Mouse (Mus musculus): ENCODE results near the gene Smim5.
A peak's percentile ranks its signal among the peaks of the same experiment; 100 is the strongest.
"Not testable (repeated sequence)": the region's sequence is repeated elsewhere in the genome, so short reads cannot be mapped to it uniquely, and the experiment has no call there.

The Smim5 gene

DNA sequence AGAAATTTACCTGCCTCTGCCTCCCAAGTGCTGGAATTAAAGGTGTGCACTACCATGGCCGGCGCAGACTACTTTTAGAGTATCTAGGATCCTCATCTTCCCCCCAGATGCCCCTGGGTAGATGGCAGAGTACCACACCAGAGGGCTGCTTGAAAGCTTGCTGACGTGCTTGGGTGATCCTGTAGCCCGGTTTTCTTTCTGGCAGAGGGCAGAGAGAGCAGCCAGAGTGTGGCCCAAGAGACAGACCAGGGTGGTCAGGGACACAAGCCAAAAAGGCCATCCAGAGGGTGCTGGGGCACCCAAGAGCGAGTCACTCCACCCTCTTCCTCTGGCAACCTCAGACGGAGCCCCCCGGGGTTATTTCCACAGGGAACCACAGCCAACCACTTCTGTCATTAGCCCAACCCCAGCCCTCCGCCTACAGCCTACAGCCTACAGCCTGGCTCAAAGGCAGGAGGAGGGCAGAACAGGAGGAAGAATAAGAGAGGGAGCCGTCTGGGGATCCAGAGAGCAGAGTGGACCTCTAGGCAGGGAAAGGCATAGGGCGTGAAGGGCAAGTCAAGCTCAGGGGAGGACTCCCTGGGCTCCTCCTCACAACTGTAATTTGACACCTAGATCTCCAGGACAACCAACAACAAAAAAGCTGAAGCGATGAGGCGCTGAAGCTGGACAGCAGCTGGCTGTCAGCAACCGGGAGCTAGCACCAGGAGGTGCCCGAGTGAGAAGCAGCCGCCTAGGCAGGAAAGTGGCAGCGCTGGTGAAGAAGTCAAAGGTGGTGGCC, at the start of gene Smim5:
Smim5 (plus strand) TSS at position 481 of the 781 bp plus-strand sequence.
- peak; percentile 80 to 82 for DNase-seq (ENCODE audit: low spot score in 2 of 2)

DNA sequence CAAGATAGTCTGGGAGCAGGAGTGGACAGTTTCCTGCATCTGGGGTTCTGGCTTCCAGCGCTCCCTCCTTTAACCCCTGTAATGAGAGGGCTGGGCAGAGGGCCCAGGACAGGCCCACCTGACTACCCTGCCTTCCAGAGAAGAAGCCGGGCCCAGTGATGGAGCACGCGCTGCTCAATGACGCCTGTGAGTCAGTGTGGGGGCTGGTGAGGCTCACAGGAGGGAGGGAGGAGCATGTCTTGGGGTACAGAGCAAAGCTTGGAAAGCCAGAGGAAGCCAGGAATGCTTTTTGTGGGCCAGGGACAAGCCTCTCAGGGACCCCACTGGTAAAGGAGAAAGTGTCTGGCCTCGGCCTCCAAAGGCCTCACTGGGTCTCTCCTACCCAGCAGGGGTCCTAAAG, 45.1 kb upstream of the Smim5 start:
- no peak for DNase-seq (ENCODE audit: low spot score in 2 of 2)

DNA sequence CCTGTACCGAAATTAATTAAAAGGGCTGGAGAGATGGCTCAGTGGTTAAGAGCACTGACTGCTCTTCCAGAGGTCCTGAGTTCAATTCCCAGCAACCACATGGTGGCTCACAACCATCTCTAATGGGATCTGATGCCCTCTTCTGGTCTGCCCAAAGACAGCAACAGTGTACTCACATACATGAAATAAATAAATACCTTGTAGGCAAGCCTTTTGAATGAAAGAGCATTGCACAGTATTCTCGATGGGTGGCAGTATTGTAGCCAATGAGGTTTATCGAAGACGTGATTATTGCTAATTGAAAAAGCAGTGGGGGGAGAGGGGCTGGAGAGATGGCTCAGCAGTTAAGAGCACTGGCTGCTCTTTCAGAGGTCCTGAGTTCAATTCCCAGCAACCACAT, 42.6 kb upstream of the Smim5 start:
- DNase-seq (ENCODE audit: low spot score in 2 of 2), result not testable (repeated sequence)

DNA sequence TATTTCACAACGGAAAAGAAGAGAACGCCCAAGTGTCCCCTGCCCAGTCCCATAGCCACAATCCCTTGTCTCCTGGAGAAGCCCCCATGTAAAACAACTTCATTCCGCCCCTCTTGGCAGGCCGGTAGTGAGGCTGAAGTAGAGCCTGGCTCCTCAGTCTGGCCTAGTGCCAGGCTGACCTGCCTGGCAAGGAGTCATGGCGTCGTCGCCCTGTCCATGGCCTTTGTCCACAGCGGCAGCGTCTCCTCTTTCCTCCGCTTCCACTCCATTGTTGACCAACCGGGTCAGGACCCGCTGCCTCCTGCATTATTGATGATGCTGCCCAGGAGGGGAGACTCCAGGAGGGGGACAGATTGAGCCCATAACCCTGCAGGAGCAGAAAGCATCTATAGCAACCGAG, 41.8 kb upstream of the Smim5 start:
- no peak for DNase-seq (ENCODE audit: low spot score in 2 of 2)

DNA sequence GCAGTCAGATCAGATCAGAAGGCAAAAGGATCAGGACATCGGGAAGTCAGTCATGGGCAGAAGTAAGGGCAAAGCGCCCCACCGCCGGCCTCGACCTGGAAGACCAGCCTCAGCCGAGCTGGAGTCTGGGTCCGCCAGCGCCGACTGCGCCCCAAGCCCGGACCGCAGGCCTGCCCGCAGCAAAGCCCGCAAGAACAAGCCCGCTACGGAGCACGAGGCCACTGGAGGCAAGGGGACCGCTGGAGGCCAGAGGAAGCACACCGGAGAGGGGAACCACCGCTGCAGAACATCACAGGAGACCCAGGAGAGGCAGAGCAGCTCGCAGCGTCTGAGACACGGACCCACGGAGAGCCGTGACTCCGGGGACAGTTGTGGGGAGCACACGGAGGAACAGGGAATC, 41.4 kb upstream of the Smim5 start, which contains the start of gene Myo15b:
Myo15b (plus strand) TSS at position 53 of the 400 bp plus-strand sequence.
- no peak for DNase-seq (ENCODE audit: low spot score in 2 of 2)

DNA sequence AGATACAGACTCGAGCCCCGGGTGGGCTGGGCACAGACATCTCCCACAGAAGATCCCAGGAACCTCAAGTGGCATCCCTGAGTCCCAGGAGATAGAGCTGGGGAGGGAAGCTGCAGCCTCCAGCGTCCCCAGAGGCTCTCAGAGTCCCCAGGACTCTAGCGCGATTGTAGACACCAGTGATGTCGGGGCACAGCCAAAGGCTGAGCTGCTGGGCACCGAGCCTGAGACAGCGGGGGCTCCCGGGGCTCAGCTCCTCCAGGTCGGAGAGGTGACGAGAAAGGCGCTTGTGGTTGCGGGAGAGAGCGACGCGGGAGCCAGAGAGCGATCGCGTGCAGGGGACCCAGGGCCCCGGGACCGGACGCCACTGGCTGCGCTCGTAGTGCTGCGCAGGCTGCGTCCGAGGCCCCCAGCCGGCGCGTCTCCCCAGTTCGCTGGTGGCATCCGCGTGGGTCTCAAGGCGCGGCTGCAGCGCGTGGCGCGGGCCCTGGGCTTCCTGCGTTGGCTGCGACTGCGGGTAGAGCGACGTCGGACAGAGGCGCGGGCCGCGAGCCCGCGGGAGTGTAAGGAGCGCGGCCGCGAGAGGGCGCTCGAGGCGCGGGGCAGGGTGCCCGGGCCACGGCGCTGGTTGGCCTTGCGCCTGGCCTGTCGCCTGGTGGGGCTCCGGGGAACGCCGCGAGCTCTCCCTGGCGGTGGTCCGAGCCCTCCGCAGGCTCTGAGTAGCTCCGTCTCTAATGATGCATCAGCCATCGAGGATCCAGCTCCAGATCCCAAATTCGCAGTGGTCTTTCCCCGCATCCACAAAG, 40.4 kb upstream of the Smim5 start:
- DNase-seq (ENCODE audit: low spot score in 2 of 2), result peak; percentile 77 to 85

DNA sequence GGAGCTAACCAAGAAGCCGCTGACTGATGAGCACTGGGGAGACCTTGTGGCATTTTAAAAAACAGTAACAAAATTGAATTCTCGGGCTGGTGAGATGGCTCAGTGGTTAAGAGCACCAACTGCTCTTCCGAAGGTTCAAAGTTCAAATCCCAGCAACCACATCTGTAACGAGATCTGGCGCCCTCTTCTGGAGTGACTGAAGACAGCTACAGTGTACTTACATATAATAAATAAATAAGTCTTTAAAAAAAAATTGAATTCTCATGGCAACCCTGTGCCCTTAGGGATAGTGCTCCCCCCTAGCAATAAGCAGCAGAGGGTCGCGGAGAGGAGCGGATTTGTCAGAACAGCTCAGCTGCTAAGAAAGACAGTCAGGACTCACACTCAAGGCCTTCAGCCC, 35.9 kb upstream of the Smim5 start:
- no peak for DNase-seq (ENCODE audit: low spot score in 2 of 2)

DNA sequence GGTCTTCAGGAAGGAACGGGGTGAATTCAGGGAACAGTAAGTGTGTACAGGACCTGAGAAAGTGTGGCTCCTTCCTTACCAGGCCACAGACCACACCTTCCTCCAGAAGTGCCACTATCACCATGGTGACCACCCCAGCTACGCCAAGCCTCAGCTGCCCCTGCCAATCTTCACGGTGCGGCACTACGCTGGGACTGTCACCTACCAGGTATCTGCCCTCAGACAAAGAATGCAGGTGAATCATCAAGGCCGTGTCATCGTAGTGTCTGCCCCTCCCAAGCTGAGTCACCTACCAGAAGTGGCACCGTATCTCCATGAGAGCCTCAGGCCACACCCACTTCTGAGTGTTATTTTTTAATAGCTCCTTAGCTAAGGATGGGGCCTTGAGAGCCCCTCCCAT, 30.4 kb upstream of the Smim5 start:
- no peak for DNase-seq (ENCODE audit: low spot score in 2 of 2)

DNA sequence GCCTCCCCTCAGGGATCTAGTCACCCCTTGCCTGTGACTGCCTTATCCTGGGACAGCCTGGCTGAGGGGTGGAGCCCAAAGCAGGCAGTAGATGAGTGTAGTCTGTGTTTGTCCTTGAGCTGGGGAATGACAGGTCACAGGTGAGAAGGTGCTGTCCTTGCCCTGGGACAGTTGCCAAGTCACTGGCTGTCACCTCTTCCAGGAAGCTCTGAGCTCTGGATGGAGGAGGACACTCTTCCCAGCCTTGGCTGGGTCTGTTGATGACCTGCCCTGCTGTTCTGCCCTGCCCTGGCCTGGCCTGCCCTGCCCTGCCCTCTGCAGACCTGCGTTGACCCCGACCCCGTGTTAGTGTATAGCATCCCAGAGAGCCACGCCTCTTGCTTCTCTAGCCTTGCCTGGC, 27.3 kb upstream of the Smim5 start:
- DNase-seq (ENCODE audit: low spot score in 2 of 2), result no peak

DNA sequence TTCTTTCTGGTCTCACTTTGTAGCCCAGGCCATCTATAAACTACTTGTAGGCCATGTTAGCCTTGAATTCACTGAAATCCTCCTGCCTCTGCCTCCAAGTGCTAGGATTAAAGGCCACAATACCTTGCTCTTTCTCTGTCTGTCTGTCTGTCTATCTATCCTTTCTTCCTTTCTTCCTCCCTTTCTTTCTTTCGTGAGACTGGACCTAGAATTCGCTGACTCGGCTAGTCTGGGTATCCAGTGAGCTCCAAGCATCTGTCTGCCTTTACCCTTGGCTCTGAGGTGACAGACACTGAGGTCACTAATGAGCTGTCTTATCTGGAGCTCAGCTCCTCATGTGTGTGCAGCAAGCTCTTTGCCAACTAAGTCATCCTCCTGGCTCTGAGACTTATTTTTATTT, 23.8 kb upstream of the Smim5 start:
- DNase-seq (ENCODE audit: low spot score in 2 of 2), result no peak

DNA sequence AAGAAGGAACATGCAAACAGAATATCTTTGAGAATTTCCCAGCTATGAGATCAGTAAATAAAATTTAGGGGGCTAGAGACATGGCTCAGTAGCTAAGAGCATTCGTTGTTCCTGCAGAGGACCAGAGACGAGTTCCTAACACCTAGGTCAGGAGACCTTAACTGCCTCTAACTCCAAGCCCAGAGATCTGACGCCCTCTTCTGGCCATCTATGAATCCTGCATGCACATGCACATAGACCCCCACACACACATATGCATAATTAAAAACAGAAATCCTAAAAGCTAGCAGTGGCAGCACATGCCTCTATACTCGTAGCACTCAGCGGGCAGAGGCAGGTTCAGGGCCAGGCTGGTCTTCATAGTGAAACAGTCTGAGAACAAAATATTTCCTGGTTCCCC, 23.3 kb upstream of the Smim5 start:
- DNase-seq (ENCODE audit: low spot score in 2 of 2), result no peak

DNA sequence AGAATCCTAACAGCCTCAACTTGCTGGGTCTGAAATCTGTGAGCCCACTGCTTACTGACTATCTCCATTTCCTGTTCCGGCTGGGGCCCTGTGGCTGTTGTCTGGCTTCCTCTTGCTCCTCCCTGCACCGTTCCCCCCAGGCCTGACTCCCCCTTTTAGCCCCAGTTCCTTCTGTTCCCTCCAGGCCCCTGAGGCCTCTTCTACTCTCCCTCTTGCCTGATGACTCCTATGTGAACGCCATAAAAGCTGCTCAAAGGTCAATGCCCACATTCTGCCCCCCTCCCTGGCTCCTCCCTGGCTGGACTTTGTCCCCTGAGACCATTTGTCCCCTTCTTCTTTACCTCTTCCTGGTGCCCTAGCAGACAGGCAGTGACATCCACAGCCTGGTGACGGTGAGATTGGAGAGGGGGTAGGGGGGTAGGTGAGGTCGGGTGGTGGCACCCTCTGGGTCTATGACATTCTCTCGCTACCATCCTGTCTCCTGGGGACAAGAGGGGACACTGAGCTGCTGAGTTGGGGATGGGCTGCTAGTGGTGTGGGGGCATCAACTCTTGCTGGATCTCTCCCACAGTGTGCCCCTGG, 22.5 kb upstream of the Smim5 start:
- no peak for DNase-seq (ENCODE audit: low spot score in 2 of 2)

DNA sequence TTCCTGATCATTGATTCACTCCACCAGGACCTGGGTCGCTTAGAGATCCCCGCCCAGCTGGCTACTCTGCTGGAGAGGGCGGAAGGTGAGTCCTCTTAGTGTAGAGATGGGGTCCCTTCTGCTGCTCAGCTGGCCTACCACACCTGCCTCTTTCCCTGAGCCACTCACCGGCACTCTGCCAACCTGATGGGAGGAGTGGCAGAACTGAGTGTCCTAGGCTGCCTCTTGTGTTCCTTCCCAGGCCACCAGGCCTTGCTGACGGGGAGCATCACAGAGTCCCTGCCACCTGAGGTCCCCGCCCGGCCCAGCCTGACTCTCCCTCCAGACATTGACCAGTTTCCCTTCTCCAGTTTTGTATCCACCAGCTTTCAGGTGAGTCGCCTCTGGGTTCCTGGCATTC, 21.7 kb upstream of the Smim5 start:
- no peak for DNase-seq (ENCODE audit: low spot score in 2 of 2)

DNA sequence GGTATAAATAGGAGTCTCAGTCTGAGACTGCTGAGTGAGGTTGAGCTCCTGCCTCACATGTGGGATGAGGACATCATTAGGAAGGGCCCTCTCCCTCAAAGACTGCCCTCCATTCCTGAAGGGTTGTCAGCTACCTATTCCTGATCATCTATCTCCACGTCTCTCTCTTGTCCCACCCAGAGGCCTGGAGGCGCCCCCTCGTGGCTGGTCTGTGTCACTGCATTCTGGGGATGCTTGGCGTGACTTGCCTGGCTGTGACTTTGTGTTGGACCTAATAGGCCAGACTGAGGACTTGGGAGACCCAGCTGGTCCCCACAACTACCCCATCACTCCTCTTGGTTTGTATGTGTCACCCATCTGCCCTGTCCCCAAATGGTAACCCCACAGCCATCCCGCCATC, 18.8 kb upstream of the Smim5 start:
- no peak for DNase-seq (ENCODE audit: low spot score in 2 of 2)

DNA sequence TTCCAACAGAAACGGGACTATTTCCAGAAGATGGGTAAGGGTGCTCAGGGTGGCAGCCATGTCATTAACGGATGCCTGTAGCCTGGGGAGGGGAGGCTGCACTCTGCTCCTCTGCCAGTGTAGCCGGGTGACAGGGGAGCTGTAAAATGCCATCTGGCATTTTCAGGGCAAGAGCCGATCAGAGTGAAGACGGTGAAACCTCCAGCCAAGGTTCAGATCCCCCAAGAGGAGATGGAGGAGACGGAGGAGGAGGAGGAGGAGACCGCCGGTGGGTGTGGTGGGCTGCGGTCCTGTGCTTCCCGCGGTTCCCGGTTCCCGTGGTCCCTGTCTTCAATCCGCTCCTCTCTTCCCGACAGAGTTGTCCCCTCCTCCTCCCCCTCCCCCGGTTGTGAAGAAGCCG, 16.5 kb upstream of the Smim5 start:
- no peak for DNase-seq (ENCODE audit: low spot score in 2 of 2)

DNA sequence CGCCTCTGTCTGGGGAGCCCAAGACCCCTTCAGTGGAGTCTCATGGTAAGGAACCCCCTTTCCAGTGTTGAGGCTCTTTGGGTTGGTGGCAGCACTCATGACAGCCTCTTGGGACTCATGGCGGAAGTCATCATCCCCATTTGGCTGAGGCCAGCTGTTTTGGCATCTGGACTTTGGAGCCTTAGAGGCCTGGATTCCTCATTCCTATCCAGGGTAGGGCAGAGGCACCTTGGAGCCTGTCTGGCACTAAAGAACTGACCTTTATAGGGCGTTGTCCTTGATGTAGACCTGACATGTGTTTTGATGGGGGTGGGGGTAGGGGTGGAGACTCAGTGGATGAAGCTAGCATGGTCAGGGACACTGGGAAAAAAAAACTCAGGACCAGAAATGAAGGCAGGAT, 15.4 kb upstream of the Smim5 start:
- no peak for DNase-seq (ENCODE audit: low spot score in 2 of 2)

DNA sequence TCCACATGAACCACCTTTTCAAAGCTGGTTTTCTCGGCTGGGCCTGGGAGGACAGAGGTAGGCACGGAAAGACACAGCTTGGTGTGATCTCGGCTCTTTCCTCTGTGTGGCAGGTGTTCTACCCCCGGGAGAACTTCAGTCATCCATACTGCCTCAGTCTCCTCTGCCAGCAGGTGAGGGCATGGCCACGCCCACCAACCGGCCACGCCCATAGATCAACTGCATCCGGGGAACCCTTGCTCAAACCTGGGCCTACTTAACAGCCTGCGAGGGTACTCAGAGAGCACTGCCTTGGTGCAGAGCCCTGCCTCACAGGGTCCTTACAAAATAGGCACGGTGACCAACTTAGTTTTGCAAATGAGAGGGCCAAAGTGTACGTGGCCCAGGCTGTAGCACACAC, 14.5 kb upstream of the Smim5 start:
- DNase-seq (ENCODE audit: low spot score in 2 of 2), result no peak

DNA sequence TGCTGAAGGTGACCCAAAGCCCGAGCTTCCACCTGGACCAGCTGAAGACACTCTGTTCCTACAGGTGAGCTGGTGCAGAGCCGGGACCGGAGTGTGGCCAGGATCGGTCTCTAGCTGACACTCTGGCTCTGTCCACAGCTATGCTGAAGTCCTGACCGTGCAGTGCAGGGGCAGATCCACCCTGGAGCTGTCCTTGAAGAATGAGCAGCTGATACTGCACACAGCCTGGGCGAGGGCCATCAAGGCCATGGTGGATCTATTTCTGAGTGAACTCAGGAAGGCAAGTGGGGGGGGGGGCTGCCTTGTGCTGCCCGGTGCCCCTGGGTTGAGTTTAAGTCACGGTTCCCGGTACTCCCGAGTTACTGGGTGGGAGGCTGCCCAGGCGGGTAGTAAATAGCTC, 13.3 kb upstream of the Smim5 start:
- no peak for DNase-seq (ENCODE audit: low spot score in 2 of 2)

DNA sequence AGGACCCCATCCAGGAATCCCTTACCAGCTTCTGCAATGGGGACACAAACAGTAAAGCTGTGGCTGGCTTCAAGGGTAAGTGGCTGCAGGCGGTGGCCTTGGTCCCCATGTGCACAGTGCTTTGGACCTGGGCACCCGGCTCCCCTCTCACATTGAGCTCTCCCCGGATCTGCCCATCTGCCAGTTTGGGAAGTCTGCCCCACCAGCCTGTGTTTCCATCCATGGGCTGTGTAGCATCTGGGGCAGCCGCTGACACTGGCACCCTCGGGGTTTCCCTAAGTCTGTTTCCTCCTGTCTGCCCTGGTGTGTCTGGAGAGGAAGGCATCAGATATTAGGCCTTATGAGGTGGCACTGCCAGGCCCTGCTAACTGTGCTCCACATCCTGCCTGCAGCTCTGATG, 11.7 kb upstream of the Smim5 start:
- no peak for DNase-seq (ENCODE audit: low spot score in 2 of 2)

DNA sequence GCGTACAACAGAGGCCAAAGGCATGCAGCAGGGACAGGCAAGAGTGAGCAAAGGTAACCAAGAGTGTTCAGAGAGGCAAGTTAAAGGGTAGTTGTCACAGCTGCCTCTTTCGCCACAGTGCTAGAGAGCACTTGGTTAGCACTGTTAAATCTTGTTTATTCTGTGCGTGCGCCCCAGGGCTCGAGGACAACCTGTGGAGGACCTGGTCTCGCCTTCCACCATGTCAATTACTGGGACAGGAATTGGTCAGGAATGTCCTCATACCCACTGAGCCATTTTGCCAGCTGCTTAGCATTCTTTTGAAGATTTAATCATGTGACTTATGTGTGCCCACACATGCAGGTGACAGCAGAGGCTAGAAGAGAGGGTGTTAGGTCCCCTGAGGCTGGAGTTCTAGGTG, 10.6 kb upstream of the Smim5 start:
- DNase-seq (ENCODE audit: low spot score in 2 of 2), result no peak

DNA sequence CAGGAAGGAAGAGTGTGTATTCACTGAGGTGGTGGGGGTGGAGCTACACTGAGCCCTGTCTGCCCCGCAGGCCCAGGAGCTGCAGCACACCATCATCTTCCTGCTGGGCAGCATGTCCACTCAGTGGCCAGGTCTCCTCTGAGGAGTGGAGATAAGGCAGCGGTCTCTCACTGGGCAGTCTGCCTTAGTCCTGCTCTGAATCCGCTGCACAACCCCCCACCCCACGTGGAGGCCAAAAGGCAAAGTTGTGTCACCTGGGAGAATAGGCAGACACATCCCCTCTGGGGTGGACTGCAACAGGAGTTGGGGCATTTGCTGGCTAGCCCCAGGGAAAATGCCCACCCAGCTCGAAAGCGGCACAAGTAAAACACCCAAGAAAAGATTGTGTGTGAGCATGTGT, 7.6 kb upstream of the Smim5 start:
- DNase-seq (ENCODE audit: low spot score in 2 of 2), result no peak

DNA sequence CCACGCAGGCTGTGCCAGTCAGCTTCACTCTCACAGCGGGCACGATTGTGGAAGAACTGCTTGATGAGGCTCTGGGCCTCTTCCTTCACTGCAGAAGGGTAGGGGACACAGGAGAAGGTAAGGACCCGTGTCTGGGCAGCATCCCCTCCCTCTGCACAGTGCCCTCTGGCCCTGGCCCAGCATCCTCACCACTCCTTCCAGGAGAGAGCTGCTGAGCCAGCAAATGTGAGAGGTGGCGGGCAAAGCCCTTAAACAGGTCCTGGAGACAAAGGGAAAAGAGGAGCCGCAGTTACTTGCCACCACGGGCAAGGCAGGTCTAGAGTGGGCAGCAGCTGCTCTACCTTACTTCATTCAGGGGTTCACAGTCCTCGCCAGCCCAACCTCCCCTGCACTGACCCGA, 6.7 kb upstream of the Smim5 start:
- no peak for DNase-seq (ENCODE audit: low spot score in 2 of 2)

Measured in heart, adult 9 months (tissue).